26 mouse cellular contexts compared by ENCODE assay signal in the genomic region with DNA sequence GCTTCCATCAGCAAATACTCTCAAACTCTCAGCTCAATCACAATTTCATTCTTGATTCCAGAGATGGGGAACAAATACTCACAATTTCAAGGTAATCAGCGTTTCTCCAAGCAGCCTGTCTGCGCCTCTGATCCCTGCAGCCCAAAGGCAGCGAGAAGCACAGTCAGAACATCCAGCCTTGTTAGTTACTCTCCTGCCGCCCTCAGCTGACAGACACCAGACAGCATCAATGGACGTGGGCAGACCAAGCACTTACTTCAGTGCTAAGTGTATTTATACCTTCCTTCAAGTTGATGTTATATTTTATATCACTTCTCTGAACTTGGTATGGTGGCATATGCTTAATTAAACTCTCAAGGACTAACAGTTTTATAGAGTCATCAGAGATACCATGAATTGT. TPM values are rescaled to one million over a fixed set of nuclear protein-coding genes. Genes with fewer than 3 reads are reported as not detected.
DNase-seq lines count a peak whose midpoint lies in the region; ATAC-seq and TF ChIP-seq lines count a peak whose summit lies in the region.
"Had no signal": no experiment of that assay in that cellular context is flagged by ENCODE, and none has a peak within 500 bp of the region (broad histone marks: within the 10 kb centered on the region; RNA-seq: fewer than 3 reads in every experiment).

No protein-coding gene starts in this region.

- 60% methylated on average over 5 of the region's 5 CpGs for WGBS in heart, embryonic 13.5 days
- WGBS in heart, embryonic 11.5 days (ENCODE audit: insufficient replicate concordance) = 52% methylated on average over 5 of the region's 5 CpGs

- H3K4me3 ChIP-seq in heart, embryonic 13.5 days = no peak overlapping the region
- no peak overlapping the region for H3K4me3 ChIP-seq in heart, embryonic 11.5 days (ENCODE audit: low read depth, low read length)
- peak overlapping the region; percentile 25 for H3K4me3 ChIP-seq in C2C12 (ENCODE audit: insufficient read depth, poor library complexity, severe bottlenecking)
- no peak overlapping the region for H3K4me3 ChIP-seq in CH12.LX (replicated peaks in 1 of 3; ENCODE audit: low read depth in 2 of 3, low read length in 2 of 3, poor library complexity in 1 of 3)
- H3K4me3 ChIP-seq: embryonic facial prominence, embryonic 12.5 days; heart, embryonic 10.5 days; limb, embryonic 10.5 days; midbrain, embryonic 12.5 days had no signal

- no peak for ATAC-seq in heart, embryonic 13.5 days (ENCODE audit: extremely low read depth, insufficient number of reproducible peaks, low FRiP score, low TSS enrichment)
- ATAC-seq in heart, embryonic 11.5 days (replicated peaks; ENCODE audit: insufficient number of reproducible peaks, low FRiP score, low TSS enrichment) = no peak
- ATAC-seq: liver, postnatal 0 days had no signal

- dilution Hi-C loops in CH12.LX (cut with MboI; ENCODE audit: extremely low pct_ligation_motif_present, extremely low pct_unique_long_range_greater_than_20kb, low sequenced_read_pairs) = no loop called here

- H3K79me2 ChIP-seq in C2C12 (ENCODE audit: control insufficient read depth, insufficient read depth) (peaks cover 78% of the 10 kb centered on the region), CH12.LX (replicated peaks; ENCODE audit: control insufficient read depth, extremely low read depth, insufficient read depth, poor library complexity, severe bottlenecking) (peaks cover 3% of the 10 kb centered on the region; the same call in 1 of the 2 replicates)

- in situ Hi-C loops in CH12.LX (cut with MboI; ENCODE audit: low pct_ligation_motif_present, low pct_unique_long_range_greater_than_20kb, low sequenced_read_pairs) = loop anchor here (25.0 kb wide), 1 partner anchor 126 kb away; no protein-coding TSS in a partner anchor

- DNase-seq in left cerebral cortex, adult 18-20 months (ENCODE audit: low spot score in 2 of 2) = peak; percentile 23 to 55
- DNase-seq in left cerebral cortex, postnatal 10 days (ENCODE audit: extremely low spot score in 1 of 2, low spot score in 2 of 2) = no peak
- peak; percentile 12 for DNase-seq in CH12.LX (ENCODE audit: extremely low read depth)
- DNase-seq in cerebellum, adult 18-20 months = no peak
- DNase-seq: adrenal gland, adult 8-10 months; gastrocnemius, postnatal 36 days; kidney, adult 9 months; liver, postnatal 0 days; lung, postnatal 10 days had no signal

- no peak for TF ChIP-seq POLR2A in CH12.LX (IDR thresholded peaks at IDR 0.05; ENCODE audit: low read depth, low read length)

- peaks cover 54% of the 10 kb centered on the region for H3K79me3 ChIP-seq in C2C12 (ENCODE audit: low read depth)

- H3K36me3 ChIP-seq in heart, embryonic 13.5 days = peaks cover 34% of the 10 kb centered on the region
- peaks cover 3% of the 10 kb centered on the region for H3K36me3 ChIP-seq in heart, embryonic 11.5 days (ENCODE audit: control insufficient read depth, insufficient read depth, low read length)
- H3K36me3 ChIP-seq in C2C12 (ENCODE audit: control insufficient read depth, insufficient read depth) (peaks cover 51% of the 10 kb centered on the region), CH12.LX (replicated peaks in 1 of 2; ENCODE audit: control insufficient read depth in 1 of 2, insufficient read depth in 1 of 2, low read length in 1 of 2) (peaks cover 30 to 57% of the 10 kb centered on the region in 2 experiments)

- TF ChIP-seq CTCF in C2C12 (IDR thresholded peaks at IDR 0.05; ENCODE audit: control insufficient read depth, insufficient read depth, insufficient read length) (no peak), CH12.LX (conservative IDR thresholded peaks at IDR 0.05 in 1 of 2, IDR thresholded peaks at IDR 0.05 in 1 of 2; ENCODE audit: low read depth in 2 of 2, low read length in 2 of 2) (no peak)

- no peak overlapping the region for H3K9ac ChIP-seq in heart, embryonic 13.5 days
- H3K9ac ChIP-seq in heart, embryonic 11.5 days (ENCODE audit: low read depth, low read length) = no peak overlapping the region
- no peak overlapping the region for H3K9ac ChIP-seq in CH12.LX (ENCODE audit: insufficient read depth, low read depth)
- H3K9ac ChIP-seq: embryonic facial prominence, embryonic 12.5 days; liver, postnatal 0 days; midbrain, embryonic 12.5 days had no signal

- no peak for TF ChIP-seq EP300 in CH12.LX (IDR thresholded peaks at IDR 0.05; ENCODE audit: low read length)

- peak overlapping the region; percentile 16; the same call in 1 of the 2 replicates for H3K27ac ChIP-seq in heart, embryonic 13.5 days (replicated peaks)
- H3K27ac ChIP-seq in heart, embryonic 11.5 days (ENCODE audit: low read depth, low read length) = no peak overlapping the region
- peak overlapping the region; percentile 47 for H3K27ac ChIP-seq in CH12.LX (ENCODE audit: insufficient read depth, low read depth)
- H3K27ac ChIP-seq: embryonic facial prominence, embryonic 12.5 days; heart, embryonic 10.5 days; limb, embryonic 10.5 days; midbrain, embryonic 12.5 days had no signal

- no peaks in the 10 kb centered on the region for H3K27me3 ChIP-seq in heart, embryonic 13.5 days (replicated peaks)
- H3K27me3 ChIP-seq in heart, embryonic 11.5 days (ENCODE audit: control insufficient read depth, insufficient read depth, low read length) = no peaks in the 10 kb centered on the region
- H3K27me3 ChIP-seq in C2C12 (ENCODE audit: control insufficient read depth, insufficient read depth, insufficient read length) (no peaks in the 10 kb centered on the region), CH12.LX (replicated peaks) (no peaks in the 10 kb centered on the region)
- H3K27me3 ChIP-seq: embryonic facial prominence, embryonic 12.5 days; midbrain, embryonic 12.5 days; Patski had no signal

- peak overlapping the region; percentile 26; the same call in 1 of the 2 replicates for H3K4me2 ChIP-seq in heart, embryonic 13.5 days
- no peak overlapping the region for H3K4me2 ChIP-seq in heart, embryonic 11.5 days
- peak overlapping the region; percentile 24; the same call in 1 of the 2 replicates for H3K4me2 ChIP-seq in CH12.LX (ENCODE audit: insufficient read depth, low read depth, poor library complexity, severe bottlenecking)
- H3K4me2 ChIP-seq: embryonic facial prominence, embryonic 12.5 days; midbrain, embryonic 12.5 days had no signal

- no peak for TF ChIP-seq RAD21 in CH12.LX (IDR thresholded peaks at IDR 0.05; ENCODE audit: low read depth, low read length)

- intact Hi-C loops in left cerebral cortex, postnatal 10 days (cut with DNase I) = no loop called here

- H3K4me1 ChIP-seq in heart, embryonic 13.5 days = peaks cover 14% of the 10 kb centered on the region
- H3K4me1 ChIP-seq in heart, embryonic 11.5 days (ENCODE audit: control insufficient read depth, insufficient read depth, low read length) = 0 out of 2 replicates have a peak, but pooled peaks cover 2% of the 10 kb centered on the region
- H3K4me1 ChIP-seq in CH12.LX (ENCODE audit: control insufficient read depth in 1 of 2, insufficient read depth in 2 of 2) = peaks cover 8 to 36% of the 10 kb centered on the region in 2 experiments
- H3K4me1 ChIP-seq: embryonic facial prominence, embryonic 12.5 days had no signal

- peak overlapping the region; percentile 41 for H3ac ChIP-seq in C2C12 (ENCODE audit: control insufficient read depth, insufficient read length, low read depth)

- H3K9me3 ChIP-seq in heart, embryonic 13.5 days = no peaks in the 10 kb centered on the region
- no peaks in the 10 kb centered on the region for H3K9me3 ChIP-seq in heart, embryonic 11.5 days (replicated peaks; ENCODE audit: control insufficient read depth, low read length)
- peaks cover 4% of the 10 kb centered on the region for H3K9me3 ChIP-seq in CH12.LX (replicated peaks; ENCODE audit: low read length)
- H3K9me3 ChIP-seq: embryonic facial prominence, embryonic 12.5 days; heart, embryonic 10.5 days; limb, embryonic 10.5 days; midbrain, embryonic 12.5 days had no signal

TF ChIP-seq in C2C12, 6 proteins besides CTCF, POLR2A, EP300 and RAD21 (continues in another document):
- TF ChIP-seq MYOG (IDR thresholded peaks at IDR 0.05; ENCODE audit: control insufficient read depth, extremely low read depth, insufficient read length) (no peak), MAX (IDR thresholded peaks at IDR 0.05) (no peak), FOSL1 (IDR thresholded peaks at IDR 0.05; ENCODE audit: insufficient read depth, low read length, poor library complexity, severe bottlenecking) (no peak), USF1 (IDR thresholded peaks at IDR 0.05; ENCODE audit: low read depth) (no peak)

TF ChIP-seq in CH12.LX, 34 proteins besides CTCF, POLR2A, EP300 and RAD21 (continues in another document):
- TF ChIP-seq ZNF384 (IDR thresholded peaks at IDR 0.05; ENCODE audit: low read depth, low read length) (no peak), ETS1 (conservative IDR thresholded peaks at IDR 0.05; ENCODE audit: low read depth, low read length) (no peak), TBP (conservative IDR thresholded peaks at IDR 0.05; ENCODE audit: low read depth, low read length) (no peak), TCF12 (IDR thresholded peaks at IDR 0.05; ENCODE audit: low read depth, low read length) (no peak)

RNA-seq across cellular contexts. Expression of a gene that starts 3.8 kb away (rescaled TPM):
- 12.8 and 14.0 TPM in 2 replicates for polyA plus RNA-seq in heart, embryonic 13.5 days (2015; fragmentation: Nextera tagmentation; extraction: Ambion mirVana)
- 18.5 and 20.3 TPM in 2 replicates for polyA plus RNA-seq in heart, embryonic 11.5 days (2014; fragmentation: Nextera tagmentation; extraction: Ambion mirVana)
- total RNA-seq in left cerebral cortex, adult 18-20 months (2021) = 10 to 100 TPM; 42.7 to 50.0 TPM
- 10 to 100 TPM; 45.4 to 53.8 TPM for total RNA-seq in left cerebral cortex, postnatal 10 days (2021)
- 27.2 TPM for polyA plus RNA-seq in C2C12 (2012; fragmentation: generic; extraction: Trizol)
- total RNA-seq in CH12.LX (2012; rRNA removed) = 13.4 and 23.5 TPM in 2 replicates
- total RNA-seq in CH12.LX (2014; rRNA removed) = 22.6 and 24.1 TPM in 2 replicates
- 10.6 and 11.8 TPM in 2 replicates for polyA plus RNA-seq in CH12.LX (2012; ENCODE audit: insufficient read length, low read depth)

RNA-seq across cellular contexts. Expression of a gene that starts 32.0 kb away (rescaled TPM):
- polyA plus RNA-seq in heart, embryonic 13.5 days (2015; fragmentation: Nextera tagmentation; extraction: Ambion mirVana) = not detected in 2 replicates
- polyA plus RNA-seq in heart, embryonic 11.5 days (2014; fragmentation: Nextera tagmentation; extraction: Ambion mirVana) = not detected in 2 replicates
- 1 to 10 TPM in 1 of 2 experiments, not detected in 1; 1.1 TPM for total RNA-seq in left cerebral cortex, adult 18-20 months (2021)
- total RNA-seq in left cerebral cortex, postnatal 10 days (2021) = 1 to 10 TPM in 1 of 2 experiments, not detected in 1; 1.2 TPM
- polyA plus RNA-seq in C2C12 (2012; fragmentation: generic; extraction: Trizol) = not detected
- not detected in 2 replicates for total RNA-seq in CH12.LX (2012; rRNA removed)
- not detected in 2 replicates for total RNA-seq in CH12.LX (2014; rRNA removed)
- polyA plus RNA-seq in CH12.LX (2012; ENCODE audit: insufficient read length, low read depth) = not detected in 2 replicates
- total RNA-seq: ES-E14; gastrocnemius, postnatal 36 days; layer of hippocampus, postnatal 14 days; liver, adult 2 months; megakaryocyte progenitor cell, adult 5-6 weeks; monocyte, adult 5-6 weeks had no signal
- polyA plus RNA-seq: embryonic facial prominence, embryonic 12.5 days; heart, embryonic 10.5 days; hindbrain, embryonic 11.5 days; intestine, embryonic 14.5 days; large intestine, adult 2 months; limb, embryonic 10.5 days; liver, adult 2 months; liver, postnatal 0 days; midbrain, embryonic 12.5 days; Patski; small intestine, adult 2 months had no signal

RNA-seq across cellular contexts. Expression of a gene that starts 48.3 kb away (rescaled TPM):
- polyA plus RNA-seq in heart, embryonic 13.5 days (2015; fragmentation: Nextera tagmentation; extraction: Ambion mirVana) = 17.6 and 18.5 TPM in 2 replicates
- 21.3 and 22.1 TPM in 2 replicates for polyA plus RNA-seq in heart, embryonic 11.5 days (2014; fragmentation: Nextera tagmentation; extraction: Ambion mirVana)
- total RNA-seq in left cerebral cortex, adult 18-20 months (2021) = 1 to 10 TPM; 9.4 to 9.7 TPM
- 1 to 10 TPM; 9.1 to 10.0 TPM for total RNA-seq in left cerebral cortex, postnatal 10 days (2021)
- polyA plus RNA-seq in C2C12 (2012; fragmentation: generic; extraction: Trizol) = 4.6 TPM
- total RNA-seq in CH12.LX (2012; rRNA removed) = not detected in 2 replicates
- not detected in 2 replicates for total RNA-seq in CH12.LX (2014; rRNA removed)
- polyA plus RNA-seq in CH12.LX (2012; ENCODE audit: insufficient read length, low read depth) = not detected in 2 replicates

Comparison
In these comparisons a context has a peak if more than half of its experiments do, and no peak if none do; other contexts are left out.
1. DNase-seq: peak in left cerebral cortex, adult 18-20 months (2 of 2) and CH12.LX (single experiment); none in left cerebral cortex, postnatal 10 days (0 of 2) and cerebellum, adult 18-20 months (0 of 2).